Mouse (Mus musculus) liver, embryonic 18 days (tissue): Measurements from ENCODE around the gene Sema3e. TPM values are rescaled to one million over a fixed set of nuclear protein-coding genes. Genes with fewer than 3 reads are reported as not detected.

Experiments used
- polyA plus RNA-seq: library from polyadenylated mRNA; depleted of rRNA; stranded (reverse); fragments of >200 nt; gene quantifications from 2 replicates; pipeline ENCODE4 v1.2.3, GENCODE M21; 2012; rRNA removed

The Sema3e gene
- polyA plus RNA-seq: 0.02 TPM in 2 replicates

DNA sequence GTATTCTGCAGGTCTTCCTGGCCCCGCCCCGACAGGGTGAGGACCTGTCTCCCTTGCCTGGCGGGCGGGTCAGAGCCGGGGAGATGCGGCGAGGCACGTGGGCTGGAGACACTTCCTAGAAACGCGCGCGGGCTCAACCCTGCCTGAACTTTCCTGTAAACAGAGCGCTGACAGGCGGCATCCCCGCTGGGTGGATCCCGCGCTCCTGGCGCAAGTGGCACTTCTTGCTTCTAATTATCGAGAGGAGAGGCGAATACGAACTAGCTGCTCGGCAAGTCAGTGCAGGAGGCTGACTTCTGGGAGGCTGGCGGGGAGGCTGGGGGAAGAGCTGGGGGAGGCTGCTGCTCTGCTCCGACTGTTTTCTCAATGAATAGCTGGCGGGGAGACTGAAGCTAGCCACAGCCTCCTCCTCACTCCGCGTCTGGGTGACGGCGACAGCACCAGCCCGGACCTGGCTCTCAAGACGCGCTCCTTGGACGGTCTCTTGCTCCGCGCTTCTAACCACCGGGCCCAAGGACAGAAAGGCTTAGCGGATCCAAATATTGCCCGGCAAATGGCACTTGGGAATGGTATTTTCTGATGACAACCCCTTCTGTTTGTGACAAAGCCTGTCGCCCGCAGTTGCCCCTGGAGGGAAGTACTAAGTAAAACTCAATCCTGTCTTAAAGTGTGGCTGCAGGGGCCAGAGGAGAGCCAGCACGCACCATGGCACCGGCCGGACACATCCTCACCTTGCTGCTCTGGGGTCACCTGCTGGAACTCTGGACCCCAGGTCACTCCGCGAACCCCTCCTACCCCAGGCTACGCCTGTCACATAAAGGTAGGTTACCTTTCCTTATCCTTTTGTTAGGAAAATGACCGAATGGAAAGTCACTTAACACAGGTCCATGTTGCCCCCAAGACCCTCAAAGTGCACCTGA, at the start of gene Sema3e:
Sema3e (plus strand) TSS at position 72 of the 920 bp plus-strand sequence.

Other genes with a start within 250 kb of the Sema3e start
- not detected in 2 replicates for gene Speer3, start 233.7 kb upstream of the Sema3e start, polyA plus RNA-seq